In genomic region chr10:84544841-84545610, GRCm38 (mm10) we compare ENCODE assay signal across 19 mouse cellular contexts. TPM values are rescaled to one million over a fixed set of nuclear protein-coding genes. Genes with fewer than 3 reads are reported as not detected.
A peak's percentile ranks its signal among the peaks of the same experiment; 100 is the strongest.
DNase-seq lines count a peak whose midpoint lies in the region; ATAC-seq and TF ChIP-seq lines count a peak whose summit lies in the region.
"Had no signal": no experiment of that assay in that cellular context is flagged by ENCODE, and none has a peak within 500 bp of the region (broad histone marks: within the 10 kb centered on the region; RNA-seq: fewer than 3 reads in every experiment).

No protein-coding gene starts in this region.

- 0 out of 2 replicates have a peak overlapping the region, but pooled peaks have one; percentile 18 for H3K9ac ChIP-seq in lung, embryonic 16.5 days (ENCODE audit: low read length)
- H3K9ac ChIP-seq in stomach, postnatal 0 days (ENCODE audit: low read length): no peak overlapping the region
- H3K9ac ChIP-seq: liver, embryonic 13.5 days had no signal

- H3K36me3 ChIP-seq in lung, embryonic 16.5 days (ENCODE audit: control insufficient read depth, insufficient read depth, low read length): no peaks in the 10 kb centered on the region
- H3K36me3 ChIP-seq in stomach, postnatal 0 days (ENCODE audit: control insufficient read depth, insufficient read depth, low read length): no peaks in the 10 kb centered on the region
- H3K36me3 ChIP-seq: G1E; liver, embryonic 13.5 days had no signal

- no peak for TF ChIP-seq CTCF in gastrocnemius, adult 2 months (IDR thresholded peaks at IDR 0.05)
- TF ChIP-seq CTCF in lung, adult 2 months (IDR thresholded peaks at IDR 0.05; ENCODE audit: insufficient read depth, low read length): no peak
- no peak for TF ChIP-seq CTCF in stomach, postnatal 0 days (IDR thresholded peaks at IDR 0.05; ENCODE audit: low read depth)

- no peaks in the 10 kb centered on the region for H3K27me3 ChIP-seq in lung, embryonic 16.5 days (ENCODE audit: control insufficient read depth, insufficient read depth, low read depth, low read length)
- H3K27me3 ChIP-seq in stomach, postnatal 0 days (ENCODE audit: control insufficient read depth, insufficient read depth, low read length): no peaks in the 10 kb centered on the region
- H3K27me3 ChIP-seq: liver, embryonic 13.5 days had no signal

- H3K4me3 ChIP-seq in gastrocnemius, adult 2 months: no peak overlapping the region
- no peak overlapping the region for H3K4me3 ChIP-seq in lung, embryonic 16.5 days (ENCODE audit: low read length)
- no peak overlapping the region for H3K4me3 ChIP-seq in lung, adult 2 months (replicated peaks; ENCODE audit: extremely low read depth, low read depth, low read length)
- no peak overlapping the region for H3K4me3 ChIP-seq in stomach, postnatal 0 days (ENCODE audit: low read depth, low read length)
- H3K4me3 ChIP-seq: liver, embryonic 13.5 days; myocyte had no signal

- peak; percentile 42 for TF ChIP-seq EP300 in stomach, postnatal 0 days (optimal IDR thresholded peaks at IDR 0.05)

- no peaks in the 10 kb centered on the region for H3K9me3 ChIP-seq in lung, embryonic 16.5 days (ENCODE audit: control insufficient read depth, low read length)
- H3K9me3 ChIP-seq in stomach, postnatal 0 days (ENCODE audit: control insufficient read depth, low read length): no peaks in the 10 kb centered on the region
- H3K9me3 ChIP-seq: G1E; liver, embryonic 13.5 days had no signal

- ATAC-seq in lung, embryonic 16.5 days (ENCODE audit: low read depth): no peak
- ATAC-seq in stomach, postnatal 0 days (ENCODE audit: low FRiP score, low TSS enrichment): no peak
- no peak for ATAC-seq in erythroid progenitor cell, adult 5-6 weeks (replicated peaks; ENCODE audit: low FRiP score, poor library complexity, severe bottlenecking)
- ATAC-seq: hindbrain, embryonic 16.5 days had no signal

- TF ChIP-seq POLR2A in lung, adult 2 months (IDR thresholded peaks at IDR 0.05; ENCODE audit: borderline replicate concordance, extremely low read depth, low read depth, low read length): no peak

- peaks cover 8% of the 10 kb centered on the region for H3K4me1 ChIP-seq in lung, embryonic 16.5 days (replicated peaks; ENCODE audit: control insufficient read depth, insufficient read depth, low read length)
- H3K4me1 ChIP-seq in lung, adult 2 months (ENCODE audit: control insufficient read depth, insufficient read depth, low read length): no peaks in the 10 kb centered on the region
- no peaks in the 10 kb centered on the region for H3K4me1 ChIP-seq in stomach, postnatal 0 days (replicated peaks; ENCODE audit: control insufficient read depth, insufficient read depth)

- intact Hi-C loops in gastrocnemius, adult 2 months (cut with DNase I): no loop called here

- peak; percentile 80 for DNase-seq in gastrocnemius, adult 2 months
- no peak for DNase-seq in gastrocnemius, postnatal 4 days (ENCODE audit: low spot score in 2 of 2)
- DNase-seq in lung, adult 2 months: no peak
- peak; percentile 71 for DNase-seq in fat pad, adult 2 months (ENCODE audit: extremely low read depth, low read depth, low spot score)
- no peak for DNase-seq in stomach, postnatal 0 days (ENCODE audit: low spot score)
- DNase-seq in frontal cortex, postnatal 14 days (ENCODE audit: low spot score in 2 of 2): no peak
- DNase-seq: B cell, adult 2 months; cerebellum, adult 8-10 months; embryo, embryonic 11 days; heart, postnatal 10 days; liver, embryonic 13.5 days; lung, postnatal 14 days; right cerebral cortex, postnatal 25 days; thymus, postnatal 4 days had no signal

- 34% methylated on average over 7 of the region's 7 CpGs for WGBS in lung, embryonic 16.5 days
- WGBS in lung, adult 2 months: 58% methylated on average over 7 of the region's 7 CpGs
- 32% methylated on average over 7 of the region's 7 CpGs for WGBS in stomach, postnatal 0 days

- no peak overlapping the region for H3K4me2 ChIP-seq in lung, embryonic 16.5 days (ENCODE audit: low read depth, low read length)
- H3K4me2 ChIP-seq in stomach, postnatal 0 days (replicated peaks; ENCODE audit: low read depth): no peak overlapping the region
- H3K4me2 ChIP-seq: liver, embryonic 13.5 days had no signal

- H3K27ac ChIP-seq in gastrocnemius, adult 2 months: peak overlapping the region; percentile 46
- H3K27ac ChIP-seq in lung, embryonic 16.5 days (ENCODE audit: low read length): no peak overlapping the region
- H3K27ac ChIP-seq in stomach, postnatal 0 days (replicated peaks): peak overlapping the region; percentile 74
- H3K27ac ChIP-seq: liver, embryonic 13.5 days had no signal

RNA-seq across cellular contexts. Expression of gene Ckap4, which starts 11.2 kb away (rescaled TPM):
- 10 to 100 TPM in 1 of 2 experiments, 1 to 10 TPM in 1; 7.5 to 10.6 TPM for total RNA-seq in gastrocnemius, adult 2 months (2021)
- 100 to 1,000 TPM; 122 to 138 TPM for total RNA-seq in gastrocnemius, postnatal 4 days (2021)
- 48.5 and 88.0 TPM in 2 replicates for polyA plus RNA-seq in lung, embryonic 16.5 days (2015; fragmentation: Nextera tagmentation; extraction: Ambion mirVana)
- polyA plus RNA-seq in lung, adult 2 months (2012; rRNA removed): 20.9 and 26.5 TPM in 2 replicates
- 55.7 and 59.2 TPM in 2 replicates for polyA plus RNA-seq in stomach, postnatal 0 days (2015; fragmentation: Nextera tagmentation; extraction: Ambion mirVana)
- total RNA-seq in erythroid progenitor cell, adult 5-6 weeks (2015; ENCODE audit: low replicate concordance): 17.7 and 20.5 TPM in 2 replicates
- total RNA-seq in erythroid progenitor cell, adult 5-6 weeks (2017; ENCODE audit: low replicate concordance): 13.2 and 14.5 TPM in 2 replicates

RNA-seq across cellular contexts. Expression of gene Tcp11l2, which starts 31.4 kb away (rescaled TPM):
- total RNA-seq in gastrocnemius, adult 2 months (2021): 10 to 100 TPM; 45.4 to 55.7 TPM
- 10 to 100 TPM; 41.9 to 48.3 TPM for total RNA-seq in gastrocnemius, postnatal 4 days (2021)
- polyA plus RNA-seq in lung, embryonic 16.5 days (2015; fragmentation: Nextera tagmentation; extraction: Ambion mirVana): 41.5 and 50.2 TPM in 2 replicates
- 65.6 and 97.0 TPM in 2 replicates for polyA plus RNA-seq in lung, adult 2 months (2012; rRNA removed)
- polyA plus RNA-seq in stomach, postnatal 0 days (2015; fragmentation: Nextera tagmentation; extraction: Ambion mirVana): 16.3 and 19.5 TPM in 2 replicates
- 31.4 and 42.8 TPM in 2 replicates for total RNA-seq in erythroid progenitor cell, adult 5-6 weeks (2015; ENCODE audit: low replicate concordance)
- 11.3 and 25.4 TPM in 2 replicates for total RNA-seq in erythroid progenitor cell, adult 5-6 weeks (2017; ENCODE audit: low replicate concordance)

Comparison
In these comparisons a context has a peak if more than half of its experiments do, and no peak if none do; other contexts are left out.
1. DNase-seq: peak in gastrocnemius, adult 2 months (single experiment) and fat pad, adult 2 months (single experiment); none in gastrocnemius, postnatal 4 days (0 of 2), lung, adult 2 months (single experiment), stomach, postnatal 0 days (single experiment) and frontal cortex, postnatal 14 days (0 of 2).
2. RNA of gene Ckap4, which starts 11.2 kb away (total RNA-seq): 122 to 138 TPM in gastrocnemius, postnatal 4 days; 13.2 to 20.5 TPM in erythroid progenitor cell, adult 5-6 weeks and 7.5 to 10.6 TPM in gastrocnemius, adult 2 months; every median in the first group is over 4 times any median in the second.